Mouse (Mus musculus): Measurements from ENCODE around the gene Dnajc22.
"Not testable (repeated sequence)": the region's sequence is repeated elsewhere in the genome, so short reads cannot be mapped to it uniquely, and the experiment has no call there.

Dnajc22 gene

GRCm38 (mm10) chr15:99092870-99093269 lies at the start of gene Dnajc22:
TSS of gene Dnajc22 (plus strand) at chr15:99093170.
- DNase-seq (ENCODE audit: low read depth): no peak

- DNase-seq (ENCODE audit: low read depth): no peak
These were observed 48.1 kb upstream of the Dnajc22 start for GRCm38 (mm10) chr15:99044854-99045253.

- DNase-seq (ENCODE audit: low read depth): not testable (repeated sequence)
These were observed 47.2 kb upstream of the Dnajc22 start for GRCm38 (mm10) chr15:99045734-99046133.

- DNase-seq (ENCODE audit: low read depth): no peak
These were observed 43.3 kb upstream of the Dnajc22 start for GRCm38 (mm10) chr15:99049473-99050253.

GRCm38 (mm10) chr15:99053373-99053772 lies 39.6 kb upstream of the Dnajc22 start:
- DNase-seq (ENCODE audit: low read depth): no peak

GRCm38 (mm10) chr15:99055040-99055439 lies 37.9 kb upstream of the Dnajc22 start, which contains the start of gene Prph:
TSS of gene Prph (plus strand) at chr15:99055174.
- DNase-seq (ENCODE audit: low read depth): no peak

- no peak for DNase-seq (ENCODE audit: low read depth)
These were observed 37.4 kb upstream of the Dnajc22 start for GRCm38 (mm10) chr15:99055511-99055961.

- no peak for DNase-seq (ENCODE audit: low read depth)
These were observed 36.6 kb upstream of the Dnajc22 start for GRCm38 (mm10) chr15:99056332-99056731.

GRCm38 (mm10) chr15:99065557-99066165 lies 27.3 kb upstream of the Dnajc22 start:
- no peak for DNase-seq (ENCODE audit: low read depth)

- DNase-seq (ENCODE audit: low read depth): no peak
These were observed 21.0 kb upstream of the Dnajc22 start for GRCm38 (mm10) chr15:99071988-99072387.

GRCm38 (mm10) chr15:99074019-99074599 lies 18.9 kb upstream of the Dnajc22 start, which contains the start of gene Troap:
TSS of gene Troap (plus strand) at chr15:99074575.
- DNase-seq (ENCODE audit: low read depth): no peak

GRCm38 (mm10) chr15:99074600-99075333 lies 18.2 kb upstream of the Dnajc22 start:
- DNase-seq (ENCODE audit: low read depth): peak; percentile 93

- not testable (repeated sequence) for DNase-seq (ENCODE audit: low read depth)
These were observed 17.0 kb upstream of the Dnajc22 start for GRCm38 (mm10) chr15:99076011-99076410.

- no peak for DNase-seq (ENCODE audit: low read depth)
These were observed 14.6 kb upstream of the Dnajc22 start for GRCm38 (mm10) chr15:99078181-99078910.

GRCm38 (mm10) chr15:99079804-99080203 lies 13.2 kb upstream of the Dnajc22 start:
- no peak for DNase-seq (ENCODE audit: low read depth)

- DNase-seq (ENCODE audit: low read depth): no peak
These were observed 10.6 kb upstream of the Dnajc22 start for GRCm38 (mm10) chr15:99082322-99082721.

- DNase-seq (ENCODE audit: low read depth): no peak
These were observed 10.1 kb upstream of the Dnajc22 start for GRCm38 (mm10) chr15:99082840-99083239.

GRCm38 (mm10) chr15:99083258-99083657 lies 9.7 kb upstream of the Dnajc22 start:
- no peak for DNase-seq (ENCODE audit: low read depth)

- no peak for DNase-seq (ENCODE audit: low read depth)
These were observed 9.0 kb upstream of the Dnajc22 start for GRCm38 (mm10) chr15:99083867-99084557.

GRCm38 (mm10) chr15:99084618-99085017 lies 8.4 kb upstream of the Dnajc22 start:
- no peak for DNase-seq (ENCODE audit: low read depth)

GRCm38 (mm10) chr15:99085997-99086396 lies 7.0 kb upstream of the Dnajc22 start:
- DNase-seq (ENCODE audit: low read depth): no peak
